Mouse (Mus musculus) gastrocnemius, adult 2 months (tissue): ENCODE measurements at regions not wholly inside any gene's neighbourhood (a gene's known extent, or its start where the extent isn't known, plus 50 kb on each side); places are given as distances from the start of the nearest gene placed in this dataset.

Source experiments
- DNase-seq: peaks from one replicate; pipeline ENCODE4 v3.0.0; 2022
- H3K27ac ChIP-seq: fragments of 200-600 bp; 2 replicates; pipeline ENCODE4 v1.8.1; 2022; ENCODE audit warnings: mild to moderate bottlenecking
- H3K4me3 ChIP-seq: fragments of 200-600 bp; 2 replicates; pipeline ENCODE4 v1.8.1; 2022; ENCODE audit warnings: mild to moderate bottlenecking, moderate library complexity
- CTCF ChIP-seq: fragments of 200-600 bp; IDR thresholded peaks from 2 replicates; pipeline ENCODE4 v1.8.1; 2022; ENCODE audit warnings: antibody characterized with exemption, mild to moderate bottlenecking, moderate library complexity
- intact Hi-C: fragments of 180-260 bp; cut with DNase I; formaldehyde crosslinking; loops from one replicate; pipeline ENCODE4 v1.15.1; 2025

GRCm38 (mm10) chr1:76772694-76773093, 742.2 kb downstream of the Epha4 start:
- TF ChIP-seq CTCF = no peak
- H3K4me3 ChIP-seq = no peak overlapping the region

GRCm38 (mm10) chr1:76786871-76787270, 728.0 kb downstream of the Epha4 start:
- intact Hi-C loops = no loop called here
- TF ChIP-seq CTCF = no peak
- no peak overlapping the region for H3K27ac ChIP-seq
- H3K4me3 ChIP-seq = no peak overlapping the region
- no peak for DNase-seq

More at GRCm38 (mm10) chr1:76772694-76773093, 742.2 kb downstream of the Epha4 start:
- H3K27ac ChIP-seq = no peak overlapping the region
- DNase-seq = no peak
- intact Hi-C loops = no loop called here

GRCm38 (mm10) chr1:76793438-76793837, 721.5 kb downstream of the Epha4 start:
- DNase-seq = no peak
- no peak for TF ChIP-seq CTCF
- intact Hi-C loops = no loop called here

GRCm38 (mm10) chr1:76819906-76820305, 695.0 kb downstream of the Epha4 start:
- Histone ChIP-seq H3K27ac (no peak overlapping the region), H3K4me3 (no peak overlapping the region)
- intact Hi-C loops = no loop called here
- TF ChIP-seq CTCF = no peak
- no peak for DNase-seq

More at GRCm38 (mm10) chr1:76793438-76793837, 721.5 kb downstream of the Epha4 start:
- Histone ChIP-seq H3K4me3 (no peak overlapping the region), H3K27ac (no peak overlapping the region)

GRCm38 (mm10) chr1:76821610-76822009, 693.3 kb downstream of the Epha4 start:
- DNase-seq = no peak
- Histone ChIP-seq H3K4me3 (no peak overlapping the region), H3K27ac (no peak overlapping the region)
- no peak for TF ChIP-seq CTCF
- intact Hi-C loops = no loop called here

- intact Hi-C loops = no loop called here
- no peak for DNase-seq
These were observed 685.2 kb downstream of the Epha4 start for GRCm38 (mm10) chr1:76829690-76830089.

GRCm38 (mm10) chr1:76832311-76832710, 682.6 kb downstream of the Epha4 start:
- intact Hi-C loops = no loop called here
- DNase-seq = no peak
- no peak for TF ChIP-seq CTCF
- H3K4me3 ChIP-seq = no peak overlapping the region
- H3K27ac ChIP-seq = no peak overlapping the region

More at GRCm38 (mm10) chr1:76829690-76830089, 685.2 kb downstream of the Epha4 start:
- Histone ChIP-seq H3K27ac (no peak overlapping the region), H3K4me3 (no peak overlapping the region)
- TF ChIP-seq CTCF = no peak

- H3K27ac ChIP-seq = no peak overlapping the region
- no peak overlapping the region for H3K4me3 ChIP-seq
- intact Hi-C loops = no loop called here
- no peak for TF ChIP-seq CTCF
- DNase-seq = no peak
These were observed 679.7 kb downstream of the Epha4 start for GRCm38 (mm10) chr1:76835028-76835683.

- no peak for TF ChIP-seq CTCF
- H3K4me3 ChIP-seq = no peak overlapping the region
- H3K27ac ChIP-seq = no peak overlapping the region
- DNase-seq = no peak
- intact Hi-C loops = no loop called here
These were observed 665.5 kb downstream of the Epha4 start for GRCm38 (mm10) chr1:76849346-76849745.

- DNase-seq = peak; percentile 13
- no peak overlapping the region for H3K27ac ChIP-seq
- no peak for TF ChIP-seq CTCF
- intact Hi-C loops = no loop called here
- H3K4me3 ChIP-seq = peak overlapping the region; percentile 64
These were observed 648.5 kb downstream of the Epha4 start for GRCm38 (mm10) chr1:76866304-76866968.

GRCm38 (mm10) chr1:76873207-76873606, 641.7 kb downstream of the Epha4 start:
- intact Hi-C loops = no loop called here
- Histone ChIP-seq H3K4me3 (no peak overlapping the region), H3K27ac (no peak overlapping the region)
- no peak for TF ChIP-seq CTCF
- DNase-seq = no peak

- Histone ChIP-seq H3K27ac (no peak overlapping the region), H3K4me3 (no peak overlapping the region)
- intact Hi-C loops = no loop called here
- no peak for DNase-seq
- TF ChIP-seq CTCF = no peak
These were observed 634.6 kb downstream of the Epha4 start for GRCm38 (mm10) chr1:76880111-76880782.

- Histone ChIP-seq H3K4me3 (no peak overlapping the region), H3K27ac (no peak overlapping the region)
- TF ChIP-seq CTCF = no peak
- intact Hi-C loops = no loop called here
- DNase-seq = no peak
These were observed 634.1 kb downstream of the Epha4 start for GRCm38 (mm10) chr1:76880783-76881145.
